Mouse (Mus musculus) kidney, adult 8-10 months (tissue): ENCODE data around the gene 1700113H08Rik.

Source experiments
- DNase-seq, 2 experiments: peaks; one replicate each; pipeline ENCODE4 v3.0.0; 2022

1700113H08Rik gene

DNA sequence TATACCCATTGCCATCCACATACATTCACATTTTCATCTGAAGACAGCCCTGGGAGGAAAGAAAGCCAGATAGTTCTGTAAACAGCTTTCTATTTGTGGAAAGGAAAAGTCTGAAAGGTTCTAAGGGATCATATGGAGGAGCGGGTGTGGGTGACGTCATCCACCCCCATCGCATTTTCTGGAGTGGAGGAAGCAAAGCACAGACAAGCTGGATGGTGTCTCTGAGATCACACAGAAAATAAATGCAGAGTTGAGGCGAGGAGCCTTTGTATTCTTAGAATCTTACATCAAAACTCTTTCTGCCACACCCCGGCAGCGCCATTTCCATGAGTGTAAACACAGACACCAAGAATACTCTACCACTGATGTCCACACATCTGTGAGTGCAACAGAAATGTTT is 26.4 kb downstream of the 1700113H08Rik start:
- no peak for DNase-seq

- DNase-seq, result no peak
Observed at GRCm38 (mm10) chr10:87087646-87088045, 29.8 kb downstream of the 1700113H08Rik start.

DNA sequence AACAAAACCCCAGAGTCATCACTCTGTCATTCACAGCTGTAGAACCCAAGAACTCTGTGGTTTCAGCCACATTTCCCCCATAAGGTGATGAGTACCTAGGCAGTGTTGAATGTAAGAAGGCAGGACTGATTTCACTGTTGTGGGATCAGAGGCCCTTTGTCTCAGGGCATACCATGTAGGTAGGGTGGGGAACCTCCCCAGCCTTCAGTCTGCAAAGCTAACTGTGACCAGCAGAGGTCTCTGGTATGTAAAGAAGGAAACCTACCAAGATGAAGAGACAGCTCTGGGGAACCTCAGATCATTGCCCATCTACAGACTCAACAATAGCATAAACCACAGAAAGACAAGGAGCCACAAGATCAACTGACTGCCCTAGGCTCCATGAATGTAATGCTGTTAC is 36.4 kb downstream of the 1700113H08Rik start:
- DNase-seq, result peak in 1 of 2 experiments; percentile 9

DNA sequence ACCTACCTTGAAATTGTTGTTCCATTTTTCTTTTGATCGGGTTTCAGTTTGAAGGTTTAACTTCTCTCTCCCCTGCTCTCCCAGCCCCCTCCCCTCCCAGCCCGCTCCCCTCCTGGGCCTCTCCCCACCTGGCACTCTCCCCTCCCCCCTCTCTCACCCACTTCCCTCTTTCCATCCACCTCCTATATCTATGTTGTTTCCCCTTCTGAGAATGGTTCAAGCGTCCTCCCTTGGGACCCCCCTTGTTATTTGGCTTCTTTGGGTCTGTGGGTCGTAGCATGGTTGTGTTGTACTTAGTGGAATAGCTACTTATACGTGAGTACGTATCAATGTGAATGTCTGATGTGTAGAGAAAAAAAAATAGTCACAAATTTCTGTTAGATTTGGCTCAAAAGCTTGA is 40.9 kb downstream of the 1700113H08Rik start:
- no peak for DNase-seq

- no peak for DNase-seq
Observed at GRCm38 (mm10) chr10:87100668-87101067, 42.8 kb downstream of the 1700113H08Rik start.

DNA sequence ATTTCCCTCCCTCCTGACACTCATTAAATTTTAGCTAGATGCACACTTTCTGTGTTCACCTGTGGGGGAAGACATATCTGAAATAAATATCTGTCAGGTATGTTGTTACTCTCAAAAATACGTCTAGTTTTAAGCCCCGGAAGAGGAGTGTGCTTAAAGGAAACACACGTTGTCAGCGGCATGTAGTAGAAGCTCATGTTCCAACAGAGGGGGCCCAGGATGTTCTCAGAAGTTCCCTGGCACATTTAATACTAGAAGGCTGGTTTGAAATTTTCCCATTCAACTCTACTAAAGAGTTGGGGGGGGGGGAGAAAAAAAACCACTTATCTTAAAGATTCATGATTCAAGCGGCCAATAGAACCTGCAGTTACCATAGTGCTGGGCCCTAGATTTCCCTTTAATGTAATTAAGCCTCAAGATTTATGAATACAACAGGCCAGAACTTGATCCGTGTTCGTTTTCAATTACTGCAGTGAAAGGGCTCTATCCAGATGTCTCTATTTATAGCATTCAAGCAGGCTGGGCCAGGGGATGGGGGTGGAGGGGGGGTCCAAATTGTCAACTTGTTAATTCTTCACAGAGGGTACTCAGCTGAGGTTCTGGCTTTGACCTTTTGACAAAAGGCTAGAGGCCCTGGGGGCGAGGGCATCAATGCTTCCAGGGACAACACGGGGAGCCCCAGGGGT is 43.6 kb downstream of the 1700113H08Rik start:
- no peak for DNase-seq

GRCm38 (mm10) chr10:87101951-87102320 is 44.1 kb downstream of the 1700113H08Rik start:
- DNase-seq, result no peak

- DNase-seq, result no peak
Observed at GRCm38 (mm10) chr10:87102455-87102854, 44.6 kb downstream of the 1700113H08Rik start.

DNA sequence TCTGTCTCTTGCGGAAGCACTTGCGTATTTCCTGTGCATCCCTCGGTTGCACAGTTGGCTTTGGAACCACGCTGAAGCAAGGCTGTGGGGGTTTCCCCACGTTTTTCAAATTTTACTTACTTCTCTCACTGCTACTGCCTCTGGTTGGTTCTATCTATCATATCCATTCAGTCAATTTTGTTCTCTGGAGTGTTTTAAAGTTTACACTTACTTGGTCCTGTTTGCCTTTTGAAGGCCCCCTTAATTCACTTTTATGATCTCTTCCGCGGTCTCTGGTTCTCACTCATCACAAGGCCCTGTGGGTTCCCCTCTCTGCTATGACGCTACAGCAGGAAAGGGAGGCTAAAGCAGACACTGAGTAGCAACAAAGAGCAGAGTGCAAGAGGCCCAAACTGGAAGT is 45.4 kb downstream of the 1700113H08Rik start:
- no peak for DNase-seq

DNA sequence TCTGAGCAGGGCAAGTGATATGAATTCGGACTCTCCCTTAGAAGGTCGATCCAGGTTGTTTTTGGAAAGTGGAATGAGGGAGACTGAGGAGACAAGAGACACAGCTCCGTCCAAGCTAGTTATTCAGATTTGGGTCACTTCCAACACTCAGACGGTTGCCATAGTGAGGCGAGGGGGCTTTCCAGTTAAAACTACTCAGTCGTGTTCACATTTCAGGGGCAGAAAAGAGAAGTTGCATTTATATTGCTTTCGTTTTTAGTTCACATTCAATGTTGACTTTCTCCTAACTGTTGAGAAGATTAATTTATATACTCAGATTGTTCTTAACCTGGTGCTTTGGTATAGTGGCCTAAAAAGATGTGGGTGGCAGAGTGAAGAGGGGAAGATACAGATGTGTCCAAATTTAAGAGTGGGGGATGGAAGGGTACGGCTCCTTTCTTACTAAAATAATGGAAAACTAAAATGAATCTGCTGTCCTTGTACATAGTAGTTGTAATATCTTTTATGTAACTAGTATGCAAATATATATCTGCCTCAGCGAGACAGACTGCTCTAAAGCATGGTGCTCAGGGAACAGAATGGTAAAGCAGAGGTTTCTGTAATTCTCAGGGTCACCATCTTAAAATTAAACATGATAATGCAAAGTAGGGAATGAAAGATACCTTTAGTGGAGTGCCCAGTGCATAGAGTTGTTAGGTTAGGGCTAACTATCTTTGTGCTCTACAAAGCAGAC is 49.9 kb downstream of the 1700113H08Rik start:
- DNase-seq, result no peak

- no peak for DNase-seq
Observed at GRCm38 (mm10) chr10:87108333-87108732, 50.5 kb downstream of the 1700113H08Rik start.

GRCm38 (mm10) chr10:87109038-87109771 is 51.4 kb downstream of the 1700113H08Rik start:
- no peak for DNase-seq

DNA sequence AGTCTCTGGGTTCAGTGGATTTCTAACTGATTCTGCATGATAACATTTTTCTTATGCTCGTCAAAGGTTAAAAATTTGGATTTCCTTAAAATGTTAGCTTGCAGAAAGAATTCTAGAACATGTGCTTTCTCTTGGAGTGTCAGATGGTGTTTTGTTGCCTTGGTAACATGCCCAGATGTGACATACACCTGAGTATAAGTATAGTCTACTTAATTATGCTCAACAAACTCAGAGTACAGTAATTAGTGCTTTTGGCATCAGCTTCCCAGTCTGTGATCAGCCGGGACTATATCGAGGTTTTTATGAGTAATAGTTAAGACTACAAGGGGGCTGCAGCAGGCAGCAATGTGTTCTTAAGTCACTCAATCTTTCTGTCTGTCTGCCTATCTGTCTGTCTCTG is 53.1 kb downstream of the 1700113H08Rik start:
- no peak for DNase-seq

GRCm38 (mm10) chr10:87125094-87125493 is 67.2 kb downstream of the 1700113H08Rik start:
- DNase-seq, result no peak

DNA sequence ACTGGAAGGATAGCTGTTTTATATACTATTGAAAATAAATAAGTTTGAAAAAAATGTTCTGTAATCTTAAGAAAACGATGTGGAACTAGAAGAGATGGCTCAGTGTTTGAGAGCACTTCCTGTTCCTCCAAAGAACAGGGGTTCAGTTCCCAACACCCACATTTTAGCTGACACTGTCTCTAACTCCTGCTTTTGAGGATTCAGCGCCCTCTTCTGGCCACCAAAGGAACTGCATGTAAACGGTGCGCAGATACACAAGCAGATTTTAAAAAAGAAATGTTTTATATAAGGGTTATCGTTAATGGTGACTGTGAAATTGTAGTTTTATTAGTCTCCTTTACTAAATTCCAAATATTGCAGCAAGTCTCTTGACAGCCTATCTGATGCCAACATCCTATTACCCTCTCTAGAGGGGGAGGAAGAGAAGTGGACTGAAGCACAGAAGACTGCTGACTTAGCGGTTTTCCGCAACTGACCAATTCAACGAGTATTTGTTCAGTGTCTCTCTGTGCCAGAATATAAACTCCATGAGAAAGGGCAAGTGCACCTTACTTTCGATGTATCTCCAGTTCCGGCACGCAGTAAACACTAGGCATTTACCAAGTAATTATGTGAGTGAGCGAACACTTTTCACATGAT is 68.5 kb downstream of the 1700113H08Rik start:
- DNase-seq, result no peak

DNA sequence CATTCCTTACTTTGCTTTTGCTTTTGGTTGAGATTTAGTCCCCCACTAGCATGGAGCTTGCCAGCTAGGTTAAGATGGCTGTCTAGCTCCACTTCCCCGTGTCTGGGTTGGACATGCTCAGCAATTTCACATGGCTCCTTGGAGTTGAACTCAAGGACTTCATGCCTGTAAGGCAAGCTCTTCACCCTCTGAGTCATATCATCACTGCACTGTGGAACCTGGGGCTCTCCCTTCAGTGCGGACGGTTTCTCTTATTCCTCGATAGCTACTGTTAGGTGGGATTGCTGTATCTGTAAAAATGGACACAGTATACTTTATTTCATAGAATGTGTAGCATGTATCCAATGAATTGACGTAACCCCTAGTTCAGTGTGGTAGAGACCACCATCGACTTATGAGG is 93.2 kb downstream of the 1700113H08Rik start:
- no peak for DNase-seq

GRCm38 (mm10) chr10:87153731-87154505 is 96.1 kb downstream of the 1700113H08Rik start:
- DNase-seq, result no peak

DNA sequence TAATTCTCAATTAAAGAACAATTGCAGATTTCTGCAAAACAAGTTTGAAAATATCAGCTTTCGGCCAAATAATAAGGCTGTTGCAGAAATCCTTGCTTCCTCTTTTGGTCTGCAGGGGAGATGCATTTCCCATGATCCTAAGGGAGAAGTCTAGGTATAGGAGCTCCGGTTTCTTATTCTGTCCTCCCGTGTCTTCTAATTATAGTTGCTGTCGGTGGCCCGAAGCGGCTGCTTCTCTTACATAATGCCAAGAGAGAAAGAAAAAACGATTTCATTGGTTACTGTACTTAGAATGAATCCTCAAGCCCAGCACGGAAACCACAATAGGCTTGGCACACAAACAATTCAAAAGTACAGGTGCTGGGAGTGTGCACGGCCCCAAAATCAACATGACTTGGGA is 101.9 kb downstream of the 1700113H08Rik start:
- DNase-seq, result no peak

DNA sequence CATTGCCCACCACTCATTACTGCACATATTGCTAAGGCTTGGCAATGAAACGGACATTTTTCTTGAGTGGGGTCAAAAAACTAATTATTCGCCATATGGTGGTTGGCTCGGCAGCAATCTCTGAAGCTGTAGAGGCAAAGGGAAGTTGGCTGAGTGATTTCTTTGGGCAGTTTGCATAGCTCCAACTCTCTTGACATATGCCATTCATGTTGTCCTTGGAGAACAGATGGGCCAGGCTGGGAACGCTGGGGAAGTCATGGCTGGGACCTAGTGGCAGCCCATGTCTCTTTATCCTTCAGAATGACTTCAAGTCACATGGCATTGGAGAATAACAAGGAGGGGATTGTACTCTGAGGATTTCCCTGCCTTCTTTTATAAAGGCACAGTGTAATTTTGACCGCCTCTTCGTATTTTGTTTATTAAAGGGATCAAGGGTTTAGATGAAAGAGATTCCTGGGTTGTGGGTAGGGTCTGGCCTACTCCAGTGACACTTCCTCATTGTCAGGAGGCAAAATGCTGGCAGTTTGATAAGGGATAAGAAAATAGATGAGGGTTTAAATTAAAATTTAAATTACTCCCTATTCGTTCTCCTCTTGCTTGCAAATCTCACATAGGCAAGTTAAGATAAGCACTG is 138.4 kb downstream of the 1700113H08Rik start:
- DNase-seq, result no peak

GRCm38 (mm10) chr10:87198720-87199119 is 140.9 kb downstream of the 1700113H08Rik start:
- no peak for DNase-seq

DNA sequence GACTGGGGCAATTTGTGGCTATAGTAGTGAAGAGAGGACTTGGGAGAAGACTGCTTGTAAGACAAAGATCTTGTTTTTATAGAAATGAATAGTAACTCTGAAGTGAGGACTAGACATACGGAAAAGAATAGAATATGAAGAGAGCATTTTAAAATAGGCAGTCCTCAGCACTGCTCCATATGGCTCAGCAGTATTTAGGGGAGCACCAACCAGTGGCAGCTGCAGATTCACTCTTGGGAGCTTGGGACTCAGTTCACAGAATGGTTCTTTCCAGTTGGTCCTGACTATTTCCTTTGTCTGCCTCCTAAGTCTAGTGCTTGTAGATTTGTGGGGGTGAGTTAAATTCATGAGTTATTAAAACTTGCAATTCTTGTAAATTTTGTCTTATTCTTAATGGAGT is 151.6 kb downstream of the 1700113H08Rik start:
- no peak for DNase-seq

DNA sequence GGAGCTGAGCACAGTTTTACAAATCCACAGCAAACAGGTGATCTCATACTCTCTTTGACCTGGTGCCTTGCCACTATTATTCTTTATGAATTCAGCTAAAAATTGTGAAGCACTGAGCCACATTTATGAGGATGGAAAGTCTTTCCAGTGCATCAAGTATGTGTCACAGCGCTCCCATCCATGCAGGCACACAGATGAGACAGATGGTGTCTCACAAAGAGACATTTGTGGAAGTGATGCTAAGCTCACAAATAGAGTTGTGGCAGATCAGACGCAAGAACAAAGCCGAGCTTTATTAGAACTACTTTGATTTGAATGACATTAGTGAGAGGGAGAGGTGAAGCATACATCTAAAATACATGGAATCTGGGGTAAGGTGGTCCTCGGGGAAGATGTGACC is 153.2 kb downstream of the 1700113H08Rik start:
- no peak for DNase-seq
